Mouse (Mus musculus): Measurements from ENCODE around the gene Hnrnpk. TPM values are rescaled to one million over a fixed set of nuclear protein-coding genes. Genes with fewer than 3 reads are reported as not detected.
A peak's percentile ranks its signal among the peaks of the same experiment; 100 is the strongest.
"Not testable (repeated sequence)": the region's sequence is repeated elsewhere in the genome, so short reads cannot be mapped to it uniquely, and the experiment has no call there.

The Hnrnpk gene
- polyA plus RNA-seq, 1 experiment from 2014 or later: 2,064 TPM

DNA sequence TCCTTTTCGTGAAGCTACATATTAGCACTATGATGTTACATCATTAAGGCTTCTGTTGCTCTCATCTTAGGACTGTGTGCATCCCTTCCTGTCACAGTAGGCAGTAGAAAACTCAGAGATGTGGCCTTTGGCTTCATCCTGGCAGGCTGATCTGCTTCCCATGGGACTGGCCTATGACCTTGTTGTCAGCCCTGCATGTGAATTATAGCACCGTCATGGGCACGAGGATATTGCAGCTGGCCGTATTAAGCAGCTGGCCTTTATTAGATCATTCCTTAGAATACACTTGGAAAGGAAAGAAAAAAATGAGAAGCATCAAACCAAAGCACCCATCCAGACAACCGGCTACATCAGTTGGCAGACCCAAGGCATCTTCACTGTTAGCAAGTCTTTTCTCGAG, 12.2 kb upstream of the Hnrnpk start:
- Histone ChIP-seq H3K27ac (no peak overlapping the region), H3K36me3 (peaks cover 25% of the 10 kb centered on the region), H3K27me3 (ENCODE audit: low read depth, poor library complexity, severe bottlenecking) (no peaks in the 10 kb centered on the region), H3K9me3 (replicated peaks) (no peaks in the 10 kb centered on the region), H3K4me1 (0 out of 2 replicates have a peak, but pooled peaks cover 6% of the 10 kb centered on the region), H3K4me3 (no peak overlapping the region)
- no peak for DNase-seq (ENCODE audit: low spot score)
- 77% methylated on average over 6 of the region's 6 CpGs for WGBS

DNA sequence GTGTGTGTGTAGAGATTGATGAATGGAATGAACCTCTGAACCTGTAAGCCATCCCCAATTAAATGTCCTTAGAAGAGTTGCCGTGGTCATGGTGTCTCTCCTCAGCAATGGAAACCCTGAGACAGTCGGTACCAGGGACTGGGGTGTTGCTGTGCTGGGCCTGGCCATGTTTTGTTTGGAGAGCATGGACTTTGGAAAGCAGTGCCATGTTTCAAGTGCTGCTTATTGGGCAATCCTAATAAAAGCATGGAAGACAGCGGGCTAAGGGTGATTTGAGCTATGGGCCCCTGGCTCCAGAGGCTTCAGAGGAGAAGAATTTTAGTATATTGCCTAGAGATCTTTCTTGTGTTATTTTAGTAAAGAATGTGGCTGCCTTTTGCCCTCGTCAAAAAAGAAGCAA, 7.9 kb upstream of the Hnrnpk start:
- no peak overlapping the region for H3K4me3 ChIP-seq
- H3K27ac ChIP-seq: no peak overlapping the region
- H3K36me3 ChIP-seq: peaks cover 44% of the 10 kb centered on the region
- no peaks in the 10 kb centered on the region for H3K27me3 ChIP-seq (ENCODE audit: low read depth, poor library complexity, severe bottlenecking)
- no peak for DNase-seq (ENCODE audit: low spot score)
- H3K4me1 ChIP-seq: 0 out of 2 replicates have a peak, but pooled peaks cover 5% of the 10 kb centered on the region
- H3K9me3 ChIP-seq (replicated peaks): no peaks in the 10 kb centered on the region
- WGBS: 94% methylated on average over 4 of the region's 4 CpGs

DNA sequence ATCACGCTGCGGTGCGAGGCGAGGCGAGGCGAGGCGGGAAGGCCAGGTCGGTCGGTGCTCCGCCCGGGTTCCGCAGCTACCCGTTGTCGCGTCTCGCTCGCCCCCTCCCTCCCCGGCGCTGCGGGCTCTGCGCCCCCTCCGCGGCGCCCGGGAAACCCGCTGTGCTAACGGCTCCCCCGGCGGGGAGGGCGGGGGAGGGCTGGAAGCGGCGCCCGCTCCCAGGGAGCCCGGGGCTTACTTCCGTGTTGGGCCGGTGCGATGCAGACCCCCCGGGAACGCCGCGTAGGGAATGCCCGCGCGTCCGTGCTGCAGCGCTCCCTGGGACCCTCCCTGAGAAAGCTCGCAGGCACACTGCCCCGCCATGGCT, 416 bp downstream of the Hnrnpk start:
- peaks cover 39% of the 10 kb centered on the region for H3K36me3 ChIP-seq
- 0 out of 2 replicates have a peak, but pooled peaks cover 8% of the 10 kb centered on the region for H3K4me1 ChIP-seq
- H3K4me3 ChIP-seq: peak overlapping the region; percentile 97
- no peaks in the 10 kb centered on the region for H3K27me3 ChIP-seq (ENCODE audit: low read depth, poor library complexity, severe bottlenecking)
- DNase-seq (ENCODE audit: low spot score): no peak
- H3K27ac ChIP-seq: peak overlapping the region; percentile 100
- H3K9me3 ChIP-seq (replicated peaks): no peaks in the 10 kb centered on the region
- under 1% methylated on average over 47 of the region's 48 CpGs for WGBS

DNA sequence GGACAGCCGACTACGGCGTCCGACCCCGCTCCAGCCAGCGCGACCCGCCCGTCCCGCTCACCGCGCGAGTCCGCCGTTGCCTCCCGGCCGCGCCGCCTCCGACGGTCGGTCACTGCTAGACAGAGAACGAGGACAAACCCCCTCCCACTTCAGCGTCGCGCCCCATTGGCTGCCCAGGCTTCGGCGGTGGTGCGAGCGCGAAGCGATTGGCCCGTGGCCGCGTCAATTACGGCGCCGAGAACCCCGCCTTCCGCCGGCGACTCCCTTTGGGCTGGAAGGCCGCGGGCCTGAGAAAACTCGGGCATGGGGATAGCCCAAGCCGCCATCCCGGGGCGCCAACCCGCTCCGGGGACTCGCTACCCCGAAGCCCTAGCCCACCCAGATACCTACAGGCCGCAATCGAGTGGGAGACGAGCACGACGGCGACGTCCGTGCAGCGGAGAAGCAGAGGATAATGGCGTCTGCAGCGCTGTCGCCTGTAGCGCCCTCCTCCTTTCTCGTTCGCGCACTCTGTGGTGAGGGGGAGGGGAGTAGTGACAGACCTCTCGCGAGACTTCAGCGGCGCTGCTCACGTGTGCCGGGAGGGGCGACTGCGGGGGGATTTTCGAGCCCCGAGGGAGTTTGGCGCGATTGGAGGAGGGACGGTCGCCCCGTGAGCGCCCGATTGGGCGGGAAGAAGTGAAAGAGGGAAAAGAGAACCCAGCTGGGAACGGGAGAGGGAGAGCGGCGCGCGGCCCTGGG, 970 bp downstream of the Hnrnpk start, which contains the start of gene Rmi1:
TSS of gene Rmi1 (plus strand) at position 246 of the 741 bp plus-strand sequence.
- H3K27ac ChIP-seq: peak within 1 kb of the TSS; percentile 100
- 0 out of 2 replicates have a peak, but pooled peaks cover 8% of the 10 kb centered on the region for H3K4me1 ChIP-seq
- H3K4me3 ChIP-seq: peak within 1 kb of the TSS; percentile 97
- H3K9me3 ChIP-seq (replicated peaks): no peaks in the 10 kb centered on the region
- peak; percentile 98 for DNase-seq (ENCODE audit: low spot score)
- WGBS: under 1% methylated on average over 91 of the region's 91 CpGs
- H3K36me3 ChIP-seq: peaks cover 39% of the 10 kb centered on the region
- no peaks in the 10 kb centered on the region for H3K27me3 ChIP-seq (ENCODE audit: low read depth, poor library complexity, severe bottlenecking)

DNA sequence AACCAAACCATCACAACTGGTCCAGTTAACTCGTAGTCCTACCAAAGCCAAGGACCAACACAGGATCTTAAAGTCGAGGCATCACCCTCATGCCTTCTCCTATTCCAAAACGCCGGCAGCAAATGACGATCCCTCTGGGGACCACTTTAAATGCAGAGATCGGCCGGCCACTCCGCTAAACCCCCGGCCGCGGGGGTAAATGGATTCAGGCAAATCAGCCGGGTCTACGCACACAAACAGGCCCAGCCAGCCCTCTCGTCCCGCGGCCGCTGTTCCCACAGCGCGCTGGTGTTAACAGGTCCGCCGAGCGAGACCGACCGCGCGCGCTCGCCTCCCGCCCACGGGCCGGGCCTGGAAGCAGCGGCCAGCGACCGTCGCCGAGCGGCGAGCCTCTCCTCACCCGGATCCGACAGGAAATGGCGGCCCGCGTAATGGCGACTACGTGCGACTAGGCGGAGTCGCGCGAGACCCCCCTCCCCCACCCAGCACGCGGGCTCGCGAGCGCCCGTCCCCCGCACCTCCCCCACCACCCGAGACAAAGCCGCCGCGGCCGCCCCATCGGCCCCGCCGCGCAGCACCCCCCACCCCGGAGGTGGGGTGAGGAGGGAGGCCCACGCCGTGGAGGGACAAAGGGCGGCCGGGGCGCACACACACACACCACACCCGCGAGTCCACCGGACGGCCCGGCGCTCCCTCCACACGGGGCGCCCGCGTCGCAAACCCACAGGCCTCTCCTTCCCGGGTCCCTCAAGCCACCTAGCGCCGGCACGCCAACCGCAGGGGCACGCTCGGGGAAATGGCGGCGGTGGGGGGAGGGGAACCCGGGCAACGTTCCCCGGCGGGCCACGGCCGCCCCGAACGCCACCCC, 1.8 kb downstream of the Hnrnpk start:
- 0 out of 2 replicates have a peak, but pooled peaks cover 8% of the 10 kb centered on the region for H3K4me1 ChIP-seq
- H3K36me3 ChIP-seq: peaks cover 41% of the 10 kb centered on the region
- under 1% methylated on average over 84 of the region's 100 CpGs for WGBS
- peak overlapping the region; percentile 97 for H3K4me3 ChIP-seq
- peak overlapping the region; percentile 100 for H3K27ac ChIP-seq
- DNase-seq (ENCODE audit: low spot score): peak; percentile 89
- H3K9me3 ChIP-seq (replicated peaks): no peaks in the 10 kb centered on the region
- H3K27me3 ChIP-seq (ENCODE audit: low read depth, poor library complexity, severe bottlenecking): no peaks in the 10 kb centered on the region

DNA sequence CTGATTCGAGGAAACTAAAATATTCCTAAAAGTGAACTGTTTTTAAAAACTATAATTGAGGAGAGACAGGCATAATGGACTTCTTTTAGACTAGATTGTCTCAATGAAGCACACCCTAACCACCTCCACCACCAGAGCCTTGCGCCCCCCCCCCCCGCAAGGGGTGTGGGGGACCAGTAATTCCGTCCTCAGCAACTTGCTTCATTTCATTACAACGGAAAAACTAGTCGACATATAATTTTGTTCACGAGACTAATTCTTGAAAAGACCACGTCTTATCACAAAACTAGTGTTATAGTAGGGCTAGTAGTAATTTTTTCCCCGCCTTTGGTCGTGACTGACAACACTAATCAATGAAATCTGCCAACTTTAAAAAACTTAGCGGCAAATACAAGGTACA, 2.6 kb downstream of the Hnrnpk start:
- Histone ChIP-seq H3K36me3 (peaks cover 48% of the 10 kb centered on the region), H3K27ac (peak overlapping the region; percentile 100), H3K4me1 (0 out of 2 replicates have a peak, but pooled peaks cover 8% of the 10 kb centered on the region), H3K27me3 (ENCODE audit: low read depth, poor library complexity, severe bottlenecking) (no peaks in the 10 kb centered on the region), H3K9me3 (replicated peaks) (no peaks in the 10 kb centered on the region), H3K4me3 (peak overlapping the region; percentile 97)
- 2% methylated on average over 11 of the region's 11 CpGs for WGBS
- DNase-seq (ENCODE audit: low spot score): no peak

DNA sequence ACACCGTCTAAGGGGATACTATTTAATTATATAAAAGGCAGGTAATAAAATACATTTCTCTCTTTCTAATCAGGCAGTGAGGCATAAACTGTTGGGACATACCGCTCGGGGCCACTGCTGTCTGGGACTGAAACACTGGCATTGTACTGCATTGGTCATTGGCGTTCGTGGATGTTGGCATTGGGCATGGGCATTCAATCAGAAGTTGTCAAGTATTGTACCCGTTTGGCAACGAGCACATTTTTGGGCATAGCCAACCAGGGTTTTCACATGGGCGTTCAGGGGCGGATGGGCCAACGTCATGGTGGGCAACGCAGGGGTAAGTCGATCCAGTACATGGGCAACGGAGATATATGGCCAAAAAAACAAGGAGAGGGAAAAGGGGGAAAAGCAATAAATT, 5.5 kb downstream of the Hnrnpk start:
- no peak for DNase-seq (ENCODE audit: low spot score)

DNA sequence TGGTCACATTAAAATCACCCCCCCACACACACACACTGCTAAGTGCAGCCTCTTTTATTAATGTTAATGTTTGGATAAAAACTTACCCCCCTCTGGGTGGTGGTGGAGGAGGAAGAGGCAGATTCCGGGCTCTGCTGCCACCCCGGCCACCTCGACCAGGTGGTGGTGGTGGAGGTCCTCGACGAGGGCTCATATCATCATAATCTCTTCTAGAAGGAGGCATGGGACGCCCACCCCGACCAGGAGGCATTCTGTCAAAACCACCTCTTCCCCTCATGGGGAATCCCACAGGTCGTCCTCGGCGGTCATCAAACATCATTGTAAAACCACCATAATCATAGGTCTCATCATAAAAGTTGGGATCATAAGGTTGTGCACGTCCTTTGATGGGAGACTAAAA, 8.8 kb downstream of the Hnrnpk start:
- not testable (repeated sequence) for H3K27ac ChIP-seq; DNase-seq (ENCODE audit: low spot score); H3K9me3 ChIP-seq (replicated peaks); H3K27me3 ChIP-seq (ENCODE audit: low read depth, poor library complexity, severe bottlenecking); H3K4me3 ChIP-seq; H3K4me1 ChIP-seq
- 87% methylated on average over 11 of the region's 11 CpGs for WGBS
- peaks cover 95% of the 10 kb centered on the region for H3K36me3 ChIP-seq

More for the DNA sequence above, 5.5 kb downstream of the Hnrnpk start:
- H3K4me3 ChIP-seq: no peak overlapping the region
- H3K9me3 ChIP-seq (replicated peaks): no peaks in the 10 kb centered on the region
- 0 out of 2 replicates have a peak, but pooled peaks cover 8% of the 10 kb centered on the region for H3K4me1 ChIP-seq
- peaks cover 77% of the 10 kb centered on the region for H3K36me3 ChIP-seq
- no peak overlapping the region for H3K27ac ChIP-seq
- H3K27me3 ChIP-seq (ENCODE audit: low read depth, poor library complexity, severe bottlenecking): no peaks in the 10 kb centered on the region
- WGBS: 96% methylated on average over 13 of the region's 13 CpGs

DNA sequence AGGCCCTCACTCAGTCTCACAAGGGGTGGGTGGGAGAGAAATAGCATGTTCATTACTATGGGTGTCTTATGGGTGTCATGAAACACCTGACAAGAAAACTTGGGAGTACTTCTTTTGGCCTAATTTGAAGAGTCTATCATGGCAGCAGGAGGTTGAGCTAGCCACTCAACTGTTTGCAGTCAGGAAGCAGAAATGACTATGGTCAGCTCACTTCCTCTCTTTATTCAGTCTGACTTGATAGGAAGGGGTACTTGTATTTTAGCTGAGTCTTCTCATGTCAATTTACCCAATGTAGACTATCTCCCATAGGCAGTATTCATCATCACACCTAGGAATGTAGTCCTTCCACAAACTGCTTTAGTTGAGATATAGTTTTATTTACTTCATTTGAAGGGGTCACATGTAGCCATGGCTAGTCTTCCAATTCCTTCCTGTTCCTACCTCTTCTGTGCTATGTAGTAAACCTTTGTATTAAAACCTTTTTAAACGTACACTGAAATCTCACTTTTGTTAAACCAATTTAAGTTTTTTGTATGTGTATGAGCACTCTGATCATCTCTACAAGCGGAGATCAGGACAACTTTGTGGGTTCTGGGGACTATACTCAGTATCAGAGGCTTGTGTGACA, 13.7 kb downstream of the Hnrnpk start:
- no peak for DNase-seq (ENCODE audit: low spot score)
- 85% methylated on average over 2 of the region's 2 CpGs for WGBS
- peaks cover 10% of the 10 kb centered on the region for H3K4me1 ChIP-seq

DNA sequence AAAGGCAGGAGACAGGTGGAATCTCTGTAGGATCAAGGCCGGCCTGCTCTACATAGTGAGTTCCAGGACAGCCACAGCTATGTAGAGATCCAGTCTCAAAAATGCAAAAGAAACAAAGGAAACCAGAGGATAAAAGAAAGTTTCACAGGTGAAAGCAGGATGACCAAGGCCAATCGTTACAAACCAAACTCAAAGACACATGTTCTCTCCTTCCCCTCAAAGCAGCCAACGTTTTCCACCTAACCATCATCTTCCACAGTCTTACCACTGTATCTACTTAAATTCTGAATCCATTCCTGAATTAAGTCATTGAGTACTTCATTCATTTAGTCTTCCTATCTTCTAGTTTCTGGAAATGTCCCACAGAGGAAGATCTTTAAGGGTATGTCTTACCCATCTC, 14.8 kb downstream of the Hnrnpk start:
- 51% methylated on average over 3 of the region's 3 CpGs for WGBS
- no peaks in the 10 kb centered on the region for H3K27me3 ChIP-seq (ENCODE audit: low read depth, poor library complexity, severe bottlenecking)
- peaks cover 35% of the 10 kb centered on the region for H3K36me3 ChIP-seq
- no peak for DNase-seq (ENCODE audit: low spot score)
- H3K4me3 ChIP-seq: no peak overlapping the region
- no peak overlapping the region for H3K27ac ChIP-seq
- peaks cover 15% of the 10 kb centered on the region for H3K4me1 ChIP-seq
- no peaks in the 10 kb centered on the region for H3K9me3 ChIP-seq (replicated peaks)

More for the DNA sequence above, 13.7 kb downstream of the Hnrnpk start:
- Histone ChIP-seq H3K27me3 (ENCODE audit: low read depth, poor library complexity, severe bottlenecking) (no peaks in the 10 kb centered on the region), H3K36me3 (peaks cover 46% of the 10 kb centered on the region), H3K27ac (no peak overlapping the region), H3K4me3 (no peak overlapping the region), H3K9me3 (replicated peaks) (no peaks in the 10 kb centered on the region)

DNA sequence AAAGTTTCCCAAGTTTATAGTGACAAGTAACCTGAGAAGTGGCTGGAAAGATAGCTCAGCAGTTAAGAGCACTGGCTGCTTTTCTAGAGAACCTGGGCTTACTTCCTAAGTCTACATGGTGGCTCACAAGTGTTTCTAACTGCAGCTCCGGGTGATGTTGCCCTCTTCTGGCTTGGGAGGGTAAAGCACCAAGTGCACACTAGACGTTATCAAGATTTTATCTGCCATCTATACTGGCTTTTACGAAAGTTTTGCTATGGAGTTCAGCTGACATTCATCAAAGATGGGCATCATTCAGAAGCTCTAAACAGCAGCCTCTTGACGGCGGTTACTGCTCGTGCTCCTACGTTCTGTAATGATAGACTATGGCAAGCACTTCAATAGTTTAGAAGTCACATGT, 15.2 kb downstream of the Hnrnpk start:
- H3K9me3 ChIP-seq (replicated peaks): no peaks in the 10 kb centered on the region
- peak; percentile 74 for DNase-seq (ENCODE audit: low spot score)
- H3K4me3 ChIP-seq: no peak overlapping the region
- H3K27me3 ChIP-seq (ENCODE audit: low read depth, poor library complexity, severe bottlenecking): no peaks in the 10 kb centered on the region
- no peak overlapping the region for H3K27ac ChIP-seq
- peaks cover 34% of the 10 kb centered on the region for H3K36me3 ChIP-seq
- WGBS: 15% methylated on average over 7 of the region's 7 CpGs
- peaks cover 15% of the 10 kb centered on the region for H3K4me1 ChIP-seq

DNA sequence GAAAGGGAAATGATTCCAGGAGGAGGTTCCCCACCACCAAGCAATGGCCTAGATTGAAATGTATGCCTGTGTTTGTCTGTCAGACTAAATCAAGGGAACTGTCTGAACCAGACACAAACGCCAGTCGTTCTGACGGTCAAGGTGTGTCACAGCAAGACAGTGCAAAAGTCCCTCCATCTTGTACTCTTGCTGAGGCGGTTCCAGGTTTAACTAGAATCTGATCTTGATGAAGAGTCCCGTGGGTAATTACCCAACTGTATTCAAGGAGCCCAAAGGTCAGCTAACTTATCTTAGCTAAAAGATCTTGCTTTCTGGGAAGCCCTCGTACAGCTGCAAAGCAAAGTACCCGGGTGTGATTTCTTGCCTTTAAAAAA, 17.6 kb downstream of the Hnrnpk start:
- no peak for DNase-seq (ENCODE audit: low spot score)
- Histone ChIP-seq H3K27me3 (ENCODE audit: low read depth, poor library complexity, severe bottlenecking) (no peaks in the 10 kb centered on the region), H3K4me1 (peaks cover 15% of the 10 kb centered on the region), H3K27ac (peak overlapping the region; percentile 90), H3K9me3 (replicated peaks) (peaks cover 8% of the 10 kb centered on the region; the same call in 1 of the 2 replicates), H3K36me3 (peaks cover 36% of the 10 kb centered on the region), H3K4me3 (peak overlapping the region; percentile 87)
- 87% methylated on average over 7 of the region's 7 CpGs for WGBS
